Mouse (Mus musculus) testis, adult 2 months (tissue): ENCODE results near the gene Rbm20. TPM values are rescaled to one million over a fixed set of nuclear protein-coding genes. Genes with fewer than 3 reads are reported as not detected.

Experiments
- H3K27ac ChIP-seq: fragments of 200-500 bp; 2 replicates; pipeline ENCODE4 v1.5.1; 2012; ENCODE audit warnings: low read depth, low read length; ENCODE audit not compliant: control insufficient read depth, insufficient read depth
- H3K27me3 ChIP-seq: fragments of 200-500 bp; 2 replicates; pipeline ENCODE4 v1.6.1; 2012; ENCODE audit warnings: mild to moderate bottlenecking, low read length, moderate library complexity; ENCODE audit not compliant: control insufficient read depth, insufficient read depth
- H3K36me3 ChIP-seq: fragments of 200-500 bp; 2 replicates; pipeline ENCODE4 v1.6.1; 2012; ENCODE audit warnings: mild to moderate bottlenecking, low read length; ENCODE audit not compliant: control insufficient read depth, insufficient read depth
- H3K4me1 ChIP-seq: fragments of 200-500 bp; 2 replicates; pipeline ENCODE4 v1.6.1; 2012; ENCODE audit warnings: low read length; ENCODE audit not compliant: control insufficient read depth, insufficient read depth
- H3K4me3 ChIP-seq: fragments of 200-500 bp; 2 replicates; pipeline ENCODE4 v1.5.1; 2012; ENCODE audit warnings: low read depth, mild to moderate bottlenecking, low read length, moderate library complexity, mixed read lengths; ENCODE audit not compliant: control insufficient read depth
- CTCF ChIP-seq: fragments of 200-500 bp; IDR thresholded peaks from 2 replicates; pipeline ENCODE4 v1.5.1; 2012; ENCODE audit warnings: low read depth, mild to moderate bottlenecking, inconsistent platforms, low read length, moderate library complexity; ENCODE audit not compliant: control insufficient read depth, insufficient read depth, insufficient replicate concordance
- POLR2A ChIP-seq: fragments of 200-500 bp; IDR thresholded peaks from 2 replicates; pipeline ENCODE4 v1.6.1; 2012; ENCODE audit warnings: low read depth, mild to moderate bottlenecking, inconsistent platforms, low read length, moderate library complexity; ENCODE audit not compliant: control insufficient read depth
- polyA plus RNA-seq: library from polyadenylated mRNA; depleted of rRNA; stranded (reverse); fragments of >200 nt; gene quantifications from 2 replicates; pipeline ENCODE4 v1.2.3, GENCODE M21; 2012

The Rbm20 gene
- polyA plus RNA-seq, 1 experiment: 0.78 TPM

- no peak overlapping the region for H3K4me3 ChIP-seq
- H3K4me1 ChIP-seq: peaks cover 17% of the 10 kb centered on the region
- no peaks in the 10 kb centered on the region for H3K36me3 ChIP-seq
- no peak overlapping the region for H3K27ac ChIP-seq
- H3K27me3 ChIP-seq: 0 out of 2 replicates have a peak, but pooled peaks cover 2% of the 10 kb centered on the region
- TF ChIP-seq CTCF (no peak), POLR2A (no peak)
Observed at GRCm38 (mm10) chr19:53848272-53848995, 171.3 kb downstream of the Rbm20 start.

GRCm38 (mm10) chr19:53850166-53850922, 173.2 kb downstream of the Rbm20 start:
- no peaks in the 10 kb centered on the region for H3K27me3 ChIP-seq
- peak overlapping the region; percentile 83 for H3K27ac ChIP-seq
- H3K4me3 ChIP-seq: no peak overlapping the region
- H3K4me1 ChIP-seq: peaks cover 10% of the 10 kb centered on the region
- no peaks in the 10 kb centered on the region for H3K36me3 ChIP-seq
- TF ChIP-seq POLR2A: no peak
- TF ChIP-seq CTCF: no peak

DNA sequence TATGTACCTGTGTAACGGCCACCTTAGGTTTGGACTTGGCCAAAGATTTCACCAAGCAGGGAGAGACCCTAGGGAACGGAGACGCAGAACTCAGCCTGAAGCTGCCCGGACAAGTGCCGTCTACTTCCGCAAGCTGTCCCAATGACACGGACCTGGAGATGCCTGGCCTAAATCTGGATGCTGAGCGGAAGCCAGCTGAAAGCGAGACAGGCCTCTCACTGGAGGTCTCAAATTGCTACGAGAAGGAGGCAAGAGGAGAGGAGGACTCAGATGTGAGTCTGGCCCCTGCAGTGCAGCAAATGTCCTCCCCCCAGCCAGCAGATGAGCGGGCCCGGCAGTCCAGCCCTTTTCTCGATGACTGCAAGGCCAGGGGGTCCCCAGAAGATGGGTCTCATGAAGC, 174.2 kb downstream of the Rbm20 start:
- H3K4me1 ChIP-seq: peaks cover 10% of the 10 kb centered on the region
- no peaks in the 10 kb centered on the region for H3K36me3 ChIP-seq
- peak overlapping the region; percentile 19; the same call in 1 of the 2 replicates for H3K27ac ChIP-seq
- no peak for TF ChIP-seq POLR2A
- TF ChIP-seq CTCF: no peak
- no peaks in the 10 kb centered on the region for H3K27me3 ChIP-seq
- H3K4me3 ChIP-seq: no peak overlapping the region

DNA sequence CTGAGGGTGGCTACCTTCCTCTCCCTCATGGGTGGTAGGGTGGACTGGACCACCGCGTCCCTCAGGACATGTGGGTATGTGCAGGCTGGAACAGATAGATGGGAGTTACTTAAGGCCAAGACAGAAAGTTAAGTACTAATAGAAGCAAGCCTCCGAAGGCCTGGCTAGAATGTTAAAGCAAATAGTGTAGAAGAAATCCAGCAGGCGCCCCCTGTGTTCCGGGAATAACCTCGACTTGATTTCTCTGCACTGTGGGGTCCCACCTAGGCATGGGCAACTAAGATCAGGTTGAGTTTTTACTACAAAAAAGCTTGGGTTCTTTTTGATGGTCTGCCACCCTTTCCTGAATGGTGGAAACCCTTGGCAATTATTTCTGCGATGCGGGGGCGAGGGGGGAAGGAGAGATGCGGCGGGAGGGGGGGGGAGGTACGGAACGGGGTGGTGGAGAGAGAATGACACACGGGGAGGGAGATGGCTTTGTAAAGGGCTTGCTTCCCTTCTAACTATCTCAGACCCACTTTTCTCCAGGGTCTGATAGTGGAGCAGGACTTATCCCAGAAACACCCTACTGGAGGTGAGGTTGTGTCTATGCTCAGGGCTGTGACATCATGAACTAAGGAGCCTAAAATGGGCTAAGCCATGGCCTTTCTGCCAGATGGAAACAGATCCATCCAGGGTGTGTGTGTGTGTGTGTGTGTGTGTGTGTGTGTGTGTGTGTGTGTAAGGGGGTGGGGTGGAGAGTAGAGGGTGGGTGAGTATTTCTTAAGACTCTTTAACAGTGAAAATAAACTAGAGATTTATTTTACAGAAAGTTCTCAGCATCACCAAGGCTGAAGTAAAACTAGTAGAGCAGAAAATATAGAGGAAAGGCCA, 175.0 kb downstream of the Rbm20 start:
- Histone ChIP-seq H3K27ac (peak overlapping the region; percentile 37), H3K4me3 (no peak overlapping the region), H3K36me3 (no peaks in the 10 kb centered on the region), H3K4me1 (peaks cover 10% of the 10 kb centered on the region), H3K27me3 (no peaks in the 10 kb centered on the region)
- no peak for TF ChIP-seq POLR2A
- TF ChIP-seq CTCF: no peak

DNA sequence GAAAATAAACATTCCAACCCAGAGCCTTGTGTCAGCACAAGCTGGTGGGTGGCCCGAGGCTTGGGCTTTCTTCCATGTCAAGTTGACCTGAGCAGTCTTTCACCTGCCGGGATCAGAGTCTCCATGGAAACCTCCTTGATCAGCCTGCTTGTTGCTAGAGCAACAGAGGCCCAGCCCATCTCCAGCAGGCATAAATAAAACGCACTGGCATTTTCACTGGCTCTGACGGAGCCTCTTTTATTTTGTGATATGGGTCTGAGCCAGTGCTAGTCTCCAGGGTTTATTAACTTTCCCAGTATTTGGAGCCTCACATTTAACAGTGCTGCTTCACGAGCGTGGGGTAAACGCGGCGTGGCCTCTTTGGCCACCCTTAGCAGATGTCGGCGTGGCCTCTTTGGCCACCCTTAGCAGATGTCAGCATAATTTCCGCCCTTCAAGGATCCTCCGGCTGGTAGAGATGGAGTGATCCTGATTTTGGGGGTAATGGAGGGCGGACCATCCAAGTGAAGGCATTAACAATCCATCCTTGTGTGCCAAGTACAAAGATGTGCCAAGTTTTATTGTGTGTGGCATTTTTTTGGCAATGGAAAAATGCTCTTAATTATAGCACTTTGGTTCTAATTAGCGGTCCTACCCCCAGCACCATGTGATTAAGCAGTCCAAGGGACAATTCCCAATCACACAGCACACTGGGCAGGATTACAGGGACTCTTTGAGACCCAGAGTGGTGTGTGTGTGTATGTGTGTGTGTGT, 175.8 kb downstream of the Rbm20 start:
- Histone ChIP-seq H3K27me3 (no peaks in the 10 kb centered on the region), H3K4me3 (no peak overlapping the region), H3K27ac (peak overlapping the region; percentile 62), H3K36me3 (no peaks in the 10 kb centered on the region), H3K4me1 (peaks cover 10% of the 10 kb centered on the region)
- TF ChIP-seq POLR2A (no peak), CTCF (no peak)

GRCm38 (mm10) chr19:53854978-53855377, 177.9 kb downstream of the Rbm20 start:
- Histone ChIP-seq H3K4me3 (no peak overlapping the region), H3K27me3 (no peaks in the 10 kb centered on the region), H3K4me1 (peaks cover 11% of the 10 kb centered on the region), H3K27ac (no peak overlapping the region), H3K36me3 (no peaks in the 10 kb centered on the region)
- no peak for TF ChIP-seq POLR2A
- TF ChIP-seq CTCF: no peak

DNA sequence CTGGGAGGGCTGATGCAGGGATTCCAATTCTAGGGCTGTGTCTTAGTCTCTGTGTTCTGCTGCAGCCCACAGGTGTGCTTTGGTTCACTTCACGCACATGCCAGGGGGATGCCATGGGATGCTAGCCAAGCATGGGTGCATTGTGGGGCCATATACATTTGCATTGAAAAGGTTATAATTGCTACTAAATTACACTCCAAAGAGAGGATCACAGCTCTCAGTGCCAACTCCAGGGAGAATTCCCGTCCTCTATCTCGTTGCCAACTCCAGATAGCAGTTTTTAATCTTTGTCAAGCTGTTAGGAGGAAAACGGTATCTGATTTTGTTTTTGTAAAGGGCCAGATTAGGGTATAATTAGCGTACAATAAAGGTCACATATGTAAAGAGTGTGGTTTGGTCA, 178.7 kb downstream of the Rbm20 start:
- H3K27ac ChIP-seq: no peak overlapping the region
- peaks cover 7% of the 10 kb centered on the region for H3K4me1 ChIP-seq
- TF ChIP-seq CTCF (no peak), POLR2A (no peak)
- no peaks in the 10 kb centered on the region for H3K36me3 ChIP-seq
- no peak overlapping the region for H3K4me3 ChIP-seq
- H3K27me3 ChIP-seq: no peaks in the 10 kb centered on the region
